Mouse (Mus musculus): ENCODE data around the gene Ccdc71. TPM values are rescaled to one million over a fixed set of nuclear protein-coding genes. Genes with fewer than 3 reads are reported as not detected.

The Ccdc71 gene
- polyA plus RNA-seq, 1 experiment from 2014 or later = 50.7 TPM

DNA sequence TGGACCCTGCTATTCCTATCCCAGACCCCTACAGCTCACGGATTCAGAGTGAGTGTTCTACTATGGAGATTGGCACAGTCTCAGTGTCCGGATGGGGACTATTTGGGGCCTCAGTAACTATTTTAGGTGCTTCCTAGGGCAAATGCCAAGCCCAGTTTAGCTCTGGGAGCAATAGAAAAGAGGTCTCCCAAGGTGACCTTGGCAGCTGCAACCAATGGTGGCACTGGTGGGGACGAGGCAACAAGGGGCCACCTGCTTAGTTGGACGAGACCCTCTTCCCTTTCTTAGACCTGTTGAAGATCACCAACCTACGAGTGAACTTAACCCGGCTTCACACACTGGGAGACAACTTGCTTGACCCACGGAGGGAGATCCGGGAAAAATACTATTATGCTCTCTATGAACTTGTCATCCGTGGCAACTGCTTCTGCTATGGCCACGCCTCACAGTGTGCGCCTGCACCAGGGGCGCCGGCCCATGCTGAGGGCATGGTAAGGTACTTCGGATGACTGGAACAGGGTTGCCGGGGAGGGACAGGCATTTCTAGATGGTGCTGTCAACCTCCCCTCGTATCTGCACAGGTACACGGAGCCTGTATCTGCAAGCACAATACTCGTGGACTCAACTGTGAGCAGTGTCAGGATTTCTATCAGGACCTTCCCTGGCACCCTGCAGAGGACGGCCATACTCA, 21.3 kb downstream of the Ccdc71 start:
- H3K27ac ChIP-seq (ENCODE audit: low read depth, low read length) = no peak overlapping the region
- no peak overlapping the region for H3K4me3 ChIP-seq (ENCODE audit: low read length)
- peaks cover 17% of the 10 kb centered on the region for H3K4me1 ChIP-seq (ENCODE audit: control insufficient read depth, insufficient read depth, low read length)
- H3K27me3 ChIP-seq (ENCODE audit: control insufficient read depth, insufficient read depth, low read length) = no peaks in the 10 kb centered on the region
- H3K4me2 ChIP-seq (replicated peaks; ENCODE audit: low read depth, low read length) = no peak overlapping the region
- H3K36me3 ChIP-seq (ENCODE audit: control insufficient read depth, insufficient read depth, low read length) = peaks cover 53% of the 10 kb centered on the region
- H3K9ac ChIP-seq (ENCODE audit: low read depth, low read length) = no peak overlapping the region
- WGBS = 92% methylated on average over 19 of the region's 19 CpGs
- H3K9me3 ChIP-seq (ENCODE audit: control insufficient read depth, low read length) = no peaks in the 10 kb centered on the region
- ATAC-seq (ENCODE audit: low FRiP score, low TSS enrichment) = no peak

DNA sequence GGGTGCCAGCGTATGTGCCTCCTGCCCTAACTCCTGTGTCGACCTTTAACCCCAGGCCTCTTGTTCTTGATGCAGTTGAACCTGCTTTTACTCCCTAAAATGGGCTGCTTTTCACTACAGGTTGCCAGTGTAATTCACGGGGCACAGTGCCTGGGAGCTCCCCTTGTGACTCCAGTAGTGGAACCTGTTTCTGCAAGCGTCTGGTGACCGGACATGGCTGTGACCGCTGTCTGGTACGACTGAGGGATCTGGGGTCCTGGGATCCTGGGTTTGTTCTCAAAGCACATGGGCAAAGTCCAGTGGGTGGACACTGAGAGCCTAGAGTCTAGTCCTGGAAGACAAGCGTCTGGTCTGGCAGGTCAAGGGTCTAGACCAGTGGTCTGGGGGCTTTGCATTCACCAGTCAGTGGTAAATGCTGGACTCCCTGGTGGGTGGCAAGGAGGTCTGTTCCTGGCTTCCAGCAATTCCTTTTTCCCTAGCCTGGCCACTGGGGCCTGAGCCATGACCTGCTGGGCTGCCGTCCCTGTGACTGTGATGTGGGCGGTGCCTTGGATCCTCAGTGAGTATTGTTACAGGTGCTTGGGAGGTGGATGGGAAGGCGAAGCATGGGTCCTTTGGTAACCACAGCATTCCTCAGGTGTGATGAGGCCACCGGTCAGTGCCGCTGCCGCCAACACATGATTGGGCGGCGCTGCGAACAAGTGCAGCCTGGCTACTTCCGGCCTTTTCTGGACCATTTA, 22.9 kb downstream of the Ccdc71 start:
- Histone ChIP-seq H3K9me3 (ENCODE audit: control insufficient read depth, low read length) (no peaks in the 10 kb centered on the region), H3K4me1 (ENCODE audit: control insufficient read depth, insufficient read depth, low read length) (peaks cover 17% of the 10 kb centered on the region), H3K36me3 (ENCODE audit: control insufficient read depth, insufficient read depth, low read length) (peaks cover 68% of the 10 kb centered on the region), H3K27me3 (ENCODE audit: control insufficient read depth, insufficient read depth, low read length) (no peaks in the 10 kb centered on the region), H3K9ac (ENCODE audit: low read depth, low read length) (no peak overlapping the region), H3K4me2 (replicated peaks; ENCODE audit: low read depth, low read length) (no peak overlapping the region), H3K4me3 (ENCODE audit: low read length) (no peak overlapping the region), H3K27ac (ENCODE audit: low read depth, low read length) (no peak overlapping the region)
- 91% methylated on average over 18 of the region's 18 CpGs for WGBS
- ATAC-seq (ENCODE audit: low FRiP score, low TSS enrichment) = no peak

DNA sequence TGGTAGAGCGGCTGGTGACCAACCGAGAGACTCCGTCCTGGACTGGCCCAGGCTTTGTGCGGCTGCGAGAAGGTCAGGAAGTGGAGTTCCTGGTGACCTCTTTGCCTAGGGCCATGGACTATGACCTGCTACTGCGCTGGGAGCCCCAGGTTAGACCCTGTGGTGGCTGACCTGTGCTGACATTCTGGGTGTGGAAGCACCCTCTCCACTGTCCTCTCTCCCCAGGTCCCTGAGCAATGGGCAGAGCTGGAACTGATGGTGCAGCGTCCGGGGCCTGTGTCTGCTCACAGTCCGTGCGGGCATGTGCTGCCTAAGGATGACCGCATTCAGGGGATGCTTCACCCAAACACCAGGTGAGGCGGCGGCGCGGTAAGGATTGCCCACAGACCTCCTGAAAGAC, 23.7 kb downstream of the Ccdc71 start:
- 97% methylated on average over 15 of the region's 15 CpGs for WGBS
- Histone ChIP-seq H3K9ac (ENCODE audit: low read depth, low read length) (no peak overlapping the region), H3K4me1 (ENCODE audit: control insufficient read depth, insufficient read depth, low read length) (peaks cover 15% of the 10 kb centered on the region), H3K27me3 (ENCODE audit: control insufficient read depth, insufficient read depth, low read length) (no peaks in the 10 kb centered on the region), H3K4me3 (ENCODE audit: low read length) (no peak overlapping the region), H3K4me2 (replicated peaks; ENCODE audit: low read depth, low read length) (no peak overlapping the region), H3K36me3 (ENCODE audit: control insufficient read depth, insufficient read depth, low read length) (peaks cover 76% of the 10 kb centered on the region), H3K9me3 (ENCODE audit: control insufficient read depth, low read length) (no peaks in the 10 kb centered on the region), H3K27ac (ENCODE audit: low read depth, low read length) (no peak overlapping the region)
- no peak for ATAC-seq (ENCODE audit: low FRiP score, low TSS enrichment)

DNA sequence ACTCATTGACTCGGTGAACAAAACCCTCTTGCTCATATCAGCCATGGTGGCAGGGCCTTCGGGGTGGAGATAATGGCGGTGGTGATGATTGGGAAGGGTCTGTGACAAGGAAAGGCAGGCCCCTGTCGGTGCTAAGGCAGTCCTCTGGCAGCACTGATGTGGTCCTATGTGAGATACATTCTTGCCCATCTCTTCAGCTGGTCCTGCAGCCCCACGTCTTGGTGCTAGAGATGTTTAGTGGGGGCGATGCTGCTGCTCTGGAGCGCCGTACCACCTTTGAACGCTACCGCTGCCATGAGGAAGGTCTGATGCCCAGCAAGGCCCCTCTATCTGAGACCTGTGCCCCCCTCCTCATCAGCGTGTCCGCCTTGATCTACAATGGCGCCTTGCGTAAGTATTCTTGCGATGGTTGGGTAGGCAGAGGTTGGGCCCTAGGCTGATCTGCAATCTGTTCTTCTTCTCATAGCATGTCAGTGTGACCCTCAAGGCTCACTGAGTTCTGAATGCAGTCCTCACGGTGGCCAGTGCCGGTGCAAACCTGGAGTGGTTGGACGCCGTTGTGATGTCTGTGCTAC, 25.1 kb downstream of the Ccdc71 start:
- H3K9me3 ChIP-seq (ENCODE audit: control insufficient read depth, low read length) = no peaks in the 10 kb centered on the region
- H3K9ac ChIP-seq (ENCODE audit: low read depth, low read length) = no peak overlapping the region
- no peaks in the 10 kb centered on the region for H3K27me3 ChIP-seq (ENCODE audit: control insufficient read depth, insufficient read depth, low read length)
- H3K4me2 ChIP-seq (replicated peaks; ENCODE audit: low read depth, low read length) = no peak overlapping the region
- H3K36me3 ChIP-seq (ENCODE audit: control insufficient read depth, insufficient read depth, low read length) = peaks cover 82% of the 10 kb centered on the region
- WGBS = 96% methylated on average over 19 of the region's 19 CpGs
- no peak overlapping the region for H3K27ac ChIP-seq (ENCODE audit: low read depth, low read length)
- H3K4me1 ChIP-seq (ENCODE audit: control insufficient read depth, insufficient read depth, low read length) = peaks cover 7% of the 10 kb centered on the region
- no peak overlapping the region for H3K4me3 ChIP-seq (ENCODE audit: low read length)
- no peak for ATAC-seq (ENCODE audit: low FRiP score, low TSS enrichment)

DNA sequence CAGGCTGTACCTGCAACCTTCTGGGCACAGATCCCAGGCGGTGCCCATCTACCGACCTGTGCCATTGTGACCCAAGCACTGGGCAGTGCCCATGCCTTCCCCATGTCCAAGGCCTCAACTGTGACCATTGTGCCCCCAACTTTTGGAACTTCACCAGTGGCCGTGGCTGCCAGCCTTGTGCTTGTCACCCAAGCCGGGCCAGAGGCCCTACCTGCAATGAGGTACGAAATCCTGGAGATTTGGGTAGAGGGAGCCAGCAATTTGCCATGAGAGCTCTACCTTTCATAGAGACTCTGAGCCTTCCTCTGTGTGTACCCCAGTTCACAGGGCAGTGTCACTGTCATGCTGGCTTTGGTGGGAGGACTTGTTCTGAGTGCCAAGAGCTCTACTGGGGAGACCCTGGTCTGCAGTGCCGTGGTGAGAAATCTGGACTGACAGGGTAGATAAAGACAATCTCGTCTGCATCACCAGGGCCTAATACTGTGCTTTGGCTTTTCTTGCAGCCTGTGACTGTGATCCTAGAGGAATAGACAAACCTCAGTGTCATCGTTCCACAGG, 26.7 kb downstream of the Ccdc71 start:
- Histone ChIP-seq H3K9ac (ENCODE audit: low read depth, low read length) (no peak overlapping the region), H3K4me1 (ENCODE audit: control insufficient read depth, insufficient read depth, low read length) (peaks cover 4% of the 10 kb centered on the region), H3K9me3 (ENCODE audit: control insufficient read depth, low read length) (no peaks in the 10 kb centered on the region), H3K4me2 (replicated peaks; ENCODE audit: low read depth, low read length) (no peak overlapping the region), H3K36me3 (ENCODE audit: control insufficient read depth, insufficient read depth, low read length) (peaks cover 76% of the 10 kb centered on the region), H3K4me3 (ENCODE audit: low read length) (no peak overlapping the region), H3K27ac (ENCODE audit: low read depth, low read length) (no peak overlapping the region), H3K27me3 (ENCODE audit: control insufficient read depth, insufficient read depth, low read length) (no peaks in the 10 kb centered on the region)
- WGBS = 95% methylated on average over 8 of the region's 8 CpGs
- ATAC-seq (ENCODE audit: low FRiP score, low TSS enrichment) = no peak

DNA sequence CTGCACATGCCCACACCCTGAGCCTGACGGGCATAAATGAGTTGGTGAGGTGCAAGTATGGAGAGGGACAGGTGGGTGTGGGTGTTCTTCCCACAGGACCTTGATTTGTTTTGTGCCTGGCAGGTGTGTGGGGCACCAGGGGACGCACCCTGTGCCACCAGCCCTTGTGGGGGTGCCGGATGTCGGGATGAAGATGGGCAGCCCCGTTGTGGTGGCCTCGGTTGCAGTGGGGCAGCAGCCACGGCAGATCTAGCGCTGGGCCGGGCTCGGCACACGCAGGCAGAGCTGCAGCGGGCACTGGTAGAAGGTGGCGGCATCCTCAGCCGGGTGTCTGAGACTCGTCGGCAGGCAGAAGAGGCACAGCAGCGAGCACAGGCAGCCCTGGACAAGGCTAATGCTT, 28.1 kb downstream of the Ccdc71 start:
- ATAC-seq (ENCODE audit: low FRiP score, low TSS enrichment) = no peak
- 95% methylated on average over 17 of the region's 17 CpGs for WGBS

DNA sequence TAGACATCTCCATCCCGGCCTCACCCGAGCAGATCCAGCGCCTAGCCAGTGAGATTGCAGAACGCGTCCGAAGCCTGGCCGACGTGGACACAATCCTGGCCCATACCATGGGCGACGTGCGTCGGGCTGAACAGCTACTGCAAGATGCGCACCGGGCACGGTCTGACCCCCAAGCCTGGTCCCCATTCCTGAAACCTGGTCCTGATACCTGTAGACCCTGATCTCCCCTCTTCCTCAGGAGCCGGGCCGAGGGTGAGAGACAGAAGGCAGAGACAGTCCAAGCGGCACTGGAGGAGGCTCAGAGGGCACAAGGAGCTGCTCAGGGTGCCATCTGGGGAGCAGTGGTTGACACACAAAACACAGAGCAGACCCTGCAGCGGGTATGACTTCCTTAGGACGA, 28.9 kb downstream of the Ccdc71 start:
- no peak overlapping the region; the same call in 1 of the 2 replicates for H3K9ac ChIP-seq (ENCODE audit: low read depth, low read length)
- H3K9me3 ChIP-seq (ENCODE audit: control insufficient read depth, low read length) = no peaks in the 10 kb centered on the region
- no peak overlapping the region for H3K4me2 ChIP-seq (replicated peaks; ENCODE audit: low read depth, low read length)
- no peaks in the 10 kb centered on the region for H3K27me3 ChIP-seq (ENCODE audit: control insufficient read depth, insufficient read depth, low read length)
- H3K27ac ChIP-seq (ENCODE audit: low read depth, low read length) = peak overlapping the region; percentile 97; the same call in 1 of the 2 replicates
- peaks cover 76% of the 10 kb centered on the region for H3K36me3 ChIP-seq (ENCODE audit: control insufficient read depth, insufficient read depth, low read length)
- peaks cover 11% of the 10 kb centered on the region for H3K4me1 ChIP-seq (ENCODE audit: control insufficient read depth, insufficient read depth, low read length)
- WGBS = 96% methylated on average over 20 of the region's 20 CpGs
- no peak overlapping the region for H3K4me3 ChIP-seq (ENCODE audit: low read length)
- ATAC-seq (ENCODE audit: low FRiP score, low TSS enrichment) = no peak

More for the DNA sequence above, 28.1 kb downstream of the Ccdc71 start:
- no peak overlapping the region for H3K4me3 ChIP-seq (ENCODE audit: low read length)
- H3K27me3 ChIP-seq (ENCODE audit: control insufficient read depth, insufficient read depth, low read length) = no peaks in the 10 kb centered on the region
- peaks cover 11% of the 10 kb centered on the region for H3K4me1 ChIP-seq (ENCODE audit: control insufficient read depth, insufficient read depth, low read length)
- H3K27ac ChIP-seq (ENCODE audit: low read depth, low read length) = no peak overlapping the region
- no peak overlapping the region for H3K4me2 ChIP-seq (replicated peaks; ENCODE audit: low read depth, low read length)
- H3K9ac ChIP-seq (ENCODE audit: low read depth, low read length) = no peak overlapping the region
- no peaks in the 10 kb centered on the region for H3K9me3 ChIP-seq (ENCODE audit: control insufficient read depth, low read length)
- H3K36me3 ChIP-seq (ENCODE audit: control insufficient read depth, insufficient read depth, low read length) = peaks cover 76% of the 10 kb centered on the region

DNA sequence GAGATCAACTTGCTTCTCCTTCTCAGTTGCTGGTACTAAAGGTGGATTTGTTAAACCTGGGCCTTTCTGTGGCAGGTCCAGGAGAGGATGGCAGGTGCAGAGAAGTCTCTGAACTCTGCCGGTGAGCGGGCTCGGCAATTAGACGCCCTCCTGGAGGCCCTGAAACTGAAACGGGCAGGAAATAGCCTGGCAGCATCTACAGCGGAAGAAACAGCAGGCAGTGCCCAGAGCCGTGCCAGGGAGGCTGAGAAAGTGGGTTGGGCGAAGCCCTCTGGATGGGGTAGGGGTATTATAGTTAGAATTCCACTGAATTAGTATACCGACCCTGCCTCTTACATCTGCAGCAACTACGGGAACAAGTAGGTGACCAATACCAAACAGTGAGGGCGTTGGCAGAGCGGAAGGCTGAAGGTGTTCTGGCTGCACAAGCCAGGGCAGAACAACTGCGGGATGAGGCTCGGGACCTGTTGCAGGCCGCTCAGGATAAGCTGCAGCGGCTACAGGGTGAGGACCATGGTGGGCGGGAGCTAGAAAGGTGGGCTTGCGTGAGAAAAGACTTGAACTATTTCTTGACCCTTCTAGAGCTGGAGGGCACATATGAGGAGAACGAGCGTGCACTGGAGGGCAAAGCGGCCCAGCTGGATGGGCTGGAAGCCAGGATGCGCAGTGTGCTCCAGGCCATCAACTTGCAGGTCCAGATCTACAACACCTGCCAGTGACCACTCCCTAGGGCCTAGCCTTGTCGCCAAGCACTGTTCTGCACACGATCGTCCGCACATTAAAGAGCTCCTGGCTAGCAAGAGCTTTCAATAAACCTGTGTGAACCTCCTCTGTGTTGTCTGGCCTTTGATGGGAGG, 29.6 kb downstream of the Ccdc71 start:
- H3K4me3 ChIP-seq (ENCODE audit: low read length) = peak overlapping the region; percentile 98

More for the DNA sequence above, 29.6 kb downstream of the Ccdc71 start:
- Histone ChIP-seq H3K27ac (ENCODE audit: low read depth, low read length) (peak overlapping the region; percentile 97), H3K4me2 (replicated peaks; ENCODE audit: low read depth, low read length) (peak overlapping the region; percentile 86), H3K9me3 (ENCODE audit: control insufficient read depth, low read length) (no peaks in the 10 kb centered on the region), H3K36me3 (ENCODE audit: control insufficient read depth, insufficient read depth, low read length) (peaks cover 78% of the 10 kb centered on the region), H3K9ac (ENCODE audit: low read depth, low read length) (peak overlapping the region; percentile 97), H3K27me3 (ENCODE audit: control insufficient read depth, insufficient read depth, low read length) (no peaks in the 10 kb centered on the region), H3K4me1 (ENCODE audit: control insufficient read depth, insufficient read depth, low read length) (peaks cover 11% of the 10 kb centered on the region)
- peak; percentile 22 for ATAC-seq (ENCODE audit: low FRiP score, low TSS enrichment)
- WGBS = 62% methylated on average over 26 of the region's 26 CpGs
